Mouse (Mus musculus) forebrain, embryonic 14.5 days (tissue): ENCODE data around the gene Adat1. TPM values are rescaled to one million over a fixed set of nuclear protein-coding genes. Genes with fewer than 3 reads are reported as not detected.

Experiments
- ATAC-seq: fragments of 200-750 bp; cut with Nextera tagmentation; 2 replicates; pipeline ENCODE4 v1.8.0; 2017; ENCODE audit warnings: mild to moderate bottlenecking, moderate library complexity
- DNase-seq: peaks from one replicate; pipeline ENCODE4 v3.0.0-alpha.2; 2015; ENCODE audit warnings: low spot score
- H3K27ac ChIP-seq: fragments of 300-500 bp; sonication (generic); 2 replicates; pipeline ENCODE4 v1.5.1; 2014; ENCODE audit warnings: low read depth, mild to moderate bottlenecking, control low read depth, low read length, moderate library complexity
- H3K27me3 ChIP-seq: fragments of 300-500 bp; sonication (generic); replicated peaks from 2 replicates; pipeline ENCODE4 v1.6.1; 2014; ENCODE audit warnings: low read length, control low read depth, mixed read lengths; ENCODE audit not compliant: control insufficient read depth, insufficient read depth
- H3K36me3 ChIP-seq: fragments of 300-500 bp; sonication (generic); 2 replicates; pipeline ENCODE4 v1.6.1; 2014; ENCODE audit warnings: low read length, control low read depth; ENCODE audit not compliant: control insufficient read depth, insufficient read depth
- H3K4me1 ChIP-seq: fragments of 300-500 bp; sonication (generic); 2 replicates; pipeline ENCODE4 v1.6.1; 2014; ENCODE audit warnings: antibody characterized with exemption, low read length, control low read depth; ENCODE audit not compliant: control insufficient read depth, insufficient read depth
- H3K4me2 ChIP-seq: fragments of 300-500 bp; sonication (generic); 2 replicates; pipeline ENCODE4 v1.6.1; 2014; ENCODE audit warnings: mild to moderate bottlenecking, control low read depth, low read length
- H3K4me3 ChIP-seq: fragments of 300-500 bp; sonication (generic); 2 replicates; pipeline ENCODE4 v1.5.1; 2014; ENCODE audit warnings: low read depth, low read length, control low read depth
- H3K9ac ChIP-seq: fragments of 300-500 bp; sonication (generic); 2 replicates; pipeline ENCODE4 v1.6.1; 2014; ENCODE audit warnings: mild to moderate bottlenecking, low read length, control low read depth, moderate library complexity
- H3K9me3 ChIP-seq: fragments of 300-500 bp; sonication (generic); replicated peaks from 2 replicates; pipeline ENCODE4 v1.6.1; 2016; ENCODE audit warnings: low read length, control low read depth, mixed read lengths; ENCODE audit not compliant: control insufficient read depth
- WGBS: fragments of 180-500 bp; shearing (Covaris S2); extraction: QIAGEN DNeasy Blood & Tissue Kit; methylation state at CpG from one replicate; pipeline ENCODE4 v1.1.7; 2014; 5-methylcytosine and 5-hydroxymethylcytosine counted together
- polyA plus RNA-seq: library from polyadenylated mRNA; unstranded; fragments of >200 nt; fragmentation: Nextera tagmentation; extraction: Ambion mirVana; gene quantifications from 2 replicates; pipeline ENCODE4 v1.2.1, GENCODE M21; 2014

Gene Adat1
- polyA plus RNA-seq, 1 experiment from 2014 or later: 5.6 TPM

- peaks cover 35% of the 10 kb centered on the region for H3K36me3 ChIP-seq
These were observed 14.0 kb downstream of the Adat1 start for GRCm38 (mm10) chr8:111978147-111978546.

GRCm38 (mm10) chr8:111976326-111976725 is 15.8 kb downstream of the Adat1 start:
- Histone ChIP-seq H3K27me3 (no peaks in the 10 kb centered on the region), H3K27ac (no peak overlapping the region), H3K9ac (no peak overlapping the region), H3K4me2 (no peak overlapping the region), H3K36me3 (peaks cover 31% of the 10 kb centered on the region), H3K9me3 (no peaks in the 10 kb centered on the region), H3K4me3 (no peak overlapping the region), H3K4me1 (no peaks in the 10 kb centered on the region)
- 95% methylated on average over 2 of the region's 2 CpGs for WGBS
- no peak for ATAC-seq
- DNase-seq: no peak

More at GRCm38 (mm10) chr8:111978147-111978546, 14.0 kb downstream of the Adat1 start:
- 83% methylated on average over 10 of the region's 10 CpGs for WGBS
- no peak overlapping the region for H3K27ac ChIP-seq
- no peaks in the 10 kb centered on the region for H3K4me1 ChIP-seq
- no peak overlapping the region for H3K4me2 ChIP-seq
- no peak overlapping the region for H3K4me3 ChIP-seq
- no peaks in the 10 kb centered on the region for H3K9me3 ChIP-seq
- ATAC-seq (no peak), DNase-seq (no peak)
- H3K9ac ChIP-seq: no peak overlapping the region
- H3K27me3 ChIP-seq: no peaks in the 10 kb centered on the region

- H3K36me3 ChIP-seq: peaks cover 31% of the 10 kb centered on the region
- H3K9ac ChIP-seq: no peak overlapping the region
- no peaks in the 10 kb centered on the region for H3K4me1 ChIP-seq
- H3K27ac ChIP-seq: no peak overlapping the region
- WGBS: 93% methylated on average over 2 of the region's 2 CpGs
- H3K27me3 ChIP-seq: no peaks in the 10 kb centered on the region
- no peak for DNase-seq
- H3K4me2 ChIP-seq: no peak overlapping the region
- H3K9me3 ChIP-seq: no peaks in the 10 kb centered on the region
- ATAC-seq: no peak
- no peak overlapping the region for H3K4me3 ChIP-seq
These were observed 16.4 kb downstream of the Adat1 start for GRCm38 (mm10) chr8:111975706-111976105.

- H3K27ac ChIP-seq: no peak overlapping the region
- WGBS: 96% methylated on average over 12 of the region's 12 CpGs
- no peak overlapping the region for H3K4me2 ChIP-seq
- no peaks in the 10 kb centered on the region for H3K4me1 ChIP-seq
- H3K27me3 ChIP-seq: no peaks in the 10 kb centered on the region
- no peak for DNase-seq
- no peak for ATAC-seq
- no peak overlapping the region for H3K9ac ChIP-seq
- peaks cover 27% of the 10 kb centered on the region for H3K36me3 ChIP-seq
- H3K4me3 ChIP-seq: no peak overlapping the region
- H3K9me3 ChIP-seq: no peaks in the 10 kb centered on the region
These were observed 18.0 kb downstream of the Adat1 start for GRCm38 (mm10) chr8:111974138-111974537.

- no peak for ATAC-seq
- Histone ChIP-seq H3K4me2 (no peak overlapping the region), H3K27me3 (no peaks in the 10 kb centered on the region), H3K4me1 (no peaks in the 10 kb centered on the region), H3K36me3 (peaks cover 14% of the 10 kb centered on the region), H3K4me3 (no peak overlapping the region), H3K27ac (no peak overlapping the region), H3K9ac (no peak overlapping the region), H3K9me3 (no peaks in the 10 kb centered on the region)
- WGBS: 15% methylated on average over 5 of the region's 5 CpGs
- no peak for DNase-seq
These were observed 23.1 kb downstream of the Adat1 start for GRCm38 (mm10) chr8:111968991-111969390.

GRCm38 (mm10) chr8:111968541-111968940 is 23.6 kb downstream of the Adat1 start:
- no peak overlapping the region for H3K27ac ChIP-seq
- no peak overlapping the region for H3K4me3 ChIP-seq
- no peaks in the 10 kb centered on the region for H3K4me1 ChIP-seq
- no peaks in the 10 kb centered on the region for H3K9me3 ChIP-seq
- no peak for DNase-seq
- H3K9ac ChIP-seq: no peak overlapping the region
- peaks cover 13% of the 10 kb centered on the region; the same call in 1 of the 2 replicates for H3K36me3 ChIP-seq
- no peak for ATAC-seq
- H3K4me2 ChIP-seq: no peak overlapping the region
- H3K27me3 ChIP-seq: no peaks in the 10 kb centered on the region
- 79% methylated on average over 10 of the region's 10 CpGs for WGBS

- Histone ChIP-seq H3K9me3 (no peaks in the 10 kb centered on the region), H3K4me3 (no peak overlapping the region), H3K4me2 (no peak overlapping the region), H3K4me1 (no peaks in the 10 kb centered on the region), H3K27ac (no peak overlapping the region), H3K36me3 (peaks cover 11% of the 10 kb centered on the region; the same call in 1 of the 2 replicates), H3K9ac (no peak overlapping the region), H3K27me3 (no peaks in the 10 kb centered on the region)
- DNase-seq (no peak), ATAC-seq (no peak)
- 93% methylated on average over 5 of the region's 5 CpGs for WGBS
These were observed 24.7 kb downstream of the Adat1 start for GRCm38 (mm10) chr8:111967246-111967870.

- H3K27ac ChIP-seq: no peak overlapping the region
- ATAC-seq: no peak
- DNase-seq: no peak
- WGBS: 86% methylated on average over 7 of the region's 7 CpGs
- no peak overlapping the region for H3K4me2 ChIP-seq
- H3K9me3 ChIP-seq: no peaks in the 10 kb centered on the region
- peaks cover 8% of the 10 kb centered on the region; the same call in 1 of the 2 replicates for H3K36me3 ChIP-seq
- no peaks in the 10 kb centered on the region for H3K4me1 ChIP-seq
- H3K27me3 ChIP-seq: no peaks in the 10 kb centered on the region
- no peak overlapping the region for H3K4me3 ChIP-seq
- no peak overlapping the region for H3K9ac ChIP-seq
These were observed 27.1 kb downstream of the Adat1 start for GRCm38 (mm10) chr8:111964849-111965561.

- DNase-seq (no peak), ATAC-seq (no peak)
- 74% methylated on average over 5 of the region's 5 CpGs for WGBS
These were observed 27.8 kb downstream of the Adat1 start for GRCm38 (mm10) chr8:111964351-111964750.

More at GRCm38 (mm10) chr8:111964351-111964750, 27.8 kb downstream of the Adat1 start:
- H3K9me3 ChIP-seq: no peaks in the 10 kb centered on the region
- H3K27me3 ChIP-seq: no peaks in the 10 kb centered on the region
- no peak overlapping the region for H3K4me2 ChIP-seq
- no peak overlapping the region for H3K4me3 ChIP-seq
- H3K4me1 ChIP-seq: no peaks in the 10 kb centered on the region
- H3K9ac ChIP-seq: no peak overlapping the region
- peaks cover 8% of the 10 kb centered on the region; the same call in 1 of the 2 replicates for H3K36me3 ChIP-seq
- H3K27ac ChIP-seq: no peak overlapping the region
